Mouse (Mus musculus) CH12.LX (cell line): ENCODE data around the gene Il17f. TPM values are rescaled to one million over a fixed set of nuclear protein-coding genes. Genes with fewer than 3 reads are reported as not detected.
A peak's percentile ranks its signal among the peaks of the same experiment; 100 is the strongest.

Experiments used
- DNase-seq: peaks from one replicate; pipeline ENCODE4 v3.0.0-alpha.2; 2013; ENCODE audit errors: extremely low read depth
- H3K27ac ChIP-seq: 2 replicates; pipeline ENCODE4 v1.5.1; 2012; ENCODE audit warnings: low read depth, mild to moderate bottlenecking, control low read depth, moderate library complexity; ENCODE audit not compliant: insufficient read depth
- H3K27me3 ChIP-seq: replicated peaks from 2 replicates; pipeline ENCODE3; 2012; ENCODE audit warnings: inconsistent platforms
- H3K36me3 ChIP-seq, 2 experiments: replicated peaks in 1 of 2; 2 replicates each; pipeline versions ENCODE3 to v1.6.1; 2012; ENCODE audit warnings: inconsistent platforms in 1 of 2, low read length in 1 of 2, mild to moderate bottlenecking in 1 of 2, mixed read lengths in 1 of 2, moderate library complexity in 1 of 2; ENCODE audit not compliant: control insufficient read depth in 1 of 2, insufficient read depth in 1 of 2
- H3K4me1 ChIP-seq, 2 experiments: 2 replicates each; pipeline ENCODE4 v1.6.1; 2012; ENCODE audit warnings: inconsistent platforms in 1 of 2, moderate library complexity in 1 of 2; ENCODE audit not compliant: insufficient read depth in 2 of 2, control insufficient read depth in 1 of 2
- H3K4me2 ChIP-seq: 2 replicates; pipeline ENCODE4 v1.6.1; 2012; ENCODE audit warnings: low read depth, mild to moderate bottlenecking, control low read depth; ENCODE audit not compliant: poor library complexity, insufficient read depth, severe bottlenecking
- H3K4me3 ChIP-seq, 3 experiments: fragments of 150-350 bp in 1 of 3; sonication (generic) in 1 of 3; replicated peaks in 1 of 3; 2 replicates each; pipeline versions ENCODE3 to v1.5.1; 2011 to 2012; ENCODE audit warnings: low read depth in 2 of 3, low read length in 2 of 3, mild to moderate bottlenecking in 2 of 3, moderate library complexity in 2 of 3, control low read depth in 1 of 3, improper control_type of control experiment in 1 of 3, inconsistent platforms in 1 of 3, mixed read lengths in 1 of 3; ENCODE audit not compliant: poor library complexity in 1 of 3
- H3K79me2 ChIP-seq: replicated peaks from 2 replicates; pipeline ENCODE4 v1.6.1; 2012; ENCODE audit warnings: mild to moderate bottlenecking, moderate library complexity; ENCODE audit not compliant: control insufficient read depth, poor library complexity, insufficient read depth, severe bottlenecking; ENCODE audit errors: extremely low read depth
- H3K9ac ChIP-seq: 2 replicates; pipeline ENCODE4 v1.6.1; 2012; ENCODE audit warnings: low read depth, mild to moderate bottlenecking, control low read depth, moderate library complexity; ENCODE audit not compliant: insufficient read depth
- H3K9me3 ChIP-seq: replicated peaks from 2 replicates; pipeline ENCODE3; 2012; ENCODE audit warnings: low read length, inconsistent platforms, mixed read lengths
- BHLHE40 ChIP-seq: IDR thresholded peaks from 2 replicates; pipeline ENCODE4 v1.6.1; 2011; ENCODE audit warnings: mild to moderate bottlenecking, low read depth, low read length, improper control_type of control experiment
- CHD1 ChIP-seq: IDR thresholded peaks from 2 replicates; pipeline ENCODE4 v1.6.1; 2012; ENCODE audit warnings: low read depth, low read length, improper control_type of control experiment, inconsistent platforms
- CHD2 ChIP-seq: IDR thresholded peaks from 2 replicates; pipeline ENCODE4 v1.6.1; 2011; ENCODE audit warnings: low read length, improper control_type of control experiment
- CTCF ChIP-seq, 2 experiments: IDR thresholded peaks in 1 of 2; conservative IDR thresholded peaks in 1 of 2; 2 replicates each; pipeline ENCODE4 v1.5.1; 2011 to 2012; ENCODE audit warnings: low read depth in 2 of 2, low read length in 2 of 2, improper control_type of control experiment in 1 of 2, inconsistent platforms in 1 of 2, mild to moderate bottlenecking in 1 of 2, moderate library complexity in 1 of 2
- E2F4 ChIP-seq: IDR thresholded peaks from 2 replicates; pipeline ENCODE4 v1.6.1; 2011; ENCODE audit warnings: low read depth, low read length, improper control_type of control experiment; ENCODE audit not compliant: insufficient replicate concordance
- ELF1 ChIP-seq: IDR thresholded peaks from 2 replicates; pipeline ENCODE4 v1.6.1; 2014; ENCODE audit warnings: low read depth, mild to moderate bottlenecking, inconsistent platforms, low read length, improper control_type of control experiment
- EP300 ChIP-seq: IDR thresholded peaks from 2 replicates; pipeline ENCODE4 v1.6.1; 2011; ENCODE audit warnings: low read length, improper control_type of control experiment
- ETS1 ChIP-seq: conservative IDR thresholded peaks from 2 replicates; pipeline ENCODE4 v1.6.1; 2012; ENCODE audit warnings: low read depth, mild to moderate bottlenecking, inconsistent platforms, low read length, improper control_type of control experiment, moderate library complexity
- GABPA ChIP-seq: IDR thresholded peaks from 2 replicates; pipeline ENCODE4 v1.6.1; 2012; ENCODE audit warnings: low read depth, low read length, improper control_type of control experiment, inconsistent platforms; ENCODE audit not compliant: insufficient replicate concordance
- HCFC1 ChIP-seq: IDR thresholded peaks from 2 replicates; pipeline ENCODE4 v1.6.1; 2012; ENCODE audit warnings: low read depth, mild to moderate bottlenecking, inconsistent platforms, low read length, improper control_type of control experiment
- JUN ChIP-seq: IDR thresholded peaks from 2 replicates; pipeline ENCODE4 v1.6.1; 2011; ENCODE audit warnings: low read depth, mild to moderate bottlenecking, low read length, improper control_type of control experiment, moderate library complexity; ENCODE audit not compliant: insufficient read depth
- JUND ChIP-seq: conservative IDR thresholded peaks from 2 replicates; pipeline ENCODE4 v1.6.1; 2011; ENCODE audit warnings: low read depth, low read length, improper control_type of control experiment
- KAT2A ChIP-seq: IDR thresholded peaks from 2 replicates; pipeline ENCODE4 v1.6.1; 2012; ENCODE audit warnings: low read length, improper control_type of control experiment, inconsistent platforms; ENCODE audit not compliant: insufficient replicate concordance
- MAFK ChIP-seq: IDR thresholded peaks from 2 replicates; pipeline ENCODE4 v1.6.1; 2011; ENCODE audit warnings: low read length, improper control_type of control experiment; ENCODE audit not compliant: insufficient replicate concordance
- MAX ChIP-seq: IDR thresholded peaks from 2 replicates; pipeline ENCODE4 v1.6.1; 2011; ENCODE audit warnings: low read length, improper control_type of control experiment
- MEF2A ChIP-seq: IDR thresholded peaks from 2 replicates; pipeline ENCODE4 v1.6.1; 2014; ENCODE audit warnings: low read depth, mild to moderate bottlenecking, inconsistent platforms, low read length, improper control_type of control experiment, borderline replicate concordance
- MXI1 ChIP-seq: IDR thresholded peaks from 2 replicates; pipeline ENCODE4 v1.6.1; 2011; ENCODE audit warnings: mild to moderate bottlenecking, low read depth, low read length, improper control_type of control experiment
- NELFE ChIP-seq: IDR thresholded peaks from 2 replicates; pipeline ENCODE4 v1.6.1; 2011; ENCODE audit warnings: low read depth, low read length, improper control_type of control experiment
- NRF1 ChIP-seq: IDR thresholded peaks from 2 replicates; pipeline ENCODE4 v1.6.1; 2014; ENCODE audit warnings: low read depth, mild to moderate bottlenecking, inconsistent platforms, low read length, improper control_type of control experiment, moderate library complexity
- PAX5 ChIP-seq: IDR thresholded peaks from 2 replicates; pipeline ENCODE4 v1.6.1; 2012; ENCODE audit warnings: low read length, inconsistent platforms, mixed read lengths
- POLR2A ChIP-seq: IDR thresholded peaks from 2 replicates; pipeline ENCODE4 v1.6.1; 2011; ENCODE audit warnings: low read depth, mild to moderate bottlenecking, improper control_type of control experiment, low read length
- POLR2AphosphoS2 ChIP-seq: IDR thresholded peaks from 2 replicates; pipeline ENCODE4 v1.6.1; 2011; ENCODE audit warnings: low read depth, low read length, improper control_type of control experiment
- RCOR1 ChIP-seq: conservative IDR thresholded peaks from 2 replicates; pipeline ENCODE4 v1.6.1; 2012; ENCODE audit warnings: low read depth, mild to moderate bottlenecking, inconsistent platforms, low read length, improper control_type of control experiment
- SIN3A ChIP-seq: IDR thresholded peaks from 2 replicates; pipeline ENCODE4 v1.6.1; 2012; ENCODE audit warnings: low read length, improper control_type of control experiment, inconsistent platforms
- SMC3 ChIP-seq: IDR thresholded peaks from 2 replicates; pipeline ENCODE4 v1.6.1; 2011; ENCODE audit warnings: low read depth, low read length, improper control_type of control experiment
- TBP ChIP-seq: conservative IDR thresholded peaks from 2 replicates; pipeline ENCODE4 v1.6.1; 2011; ENCODE audit warnings: low read depth, low read length, improper control_type of control experiment
- TCF12 ChIP-seq: IDR thresholded peaks from 2 replicates; pipeline ENCODE4 v1.6.1; 2014; ENCODE audit warnings: low read depth, mild to moderate bottlenecking, inconsistent platforms, low read length, improper control_type of control experiment
- UBTF ChIP-seq: IDR thresholded peaks from 2 replicates; pipeline ENCODE4 v1.6.1; 2012; ENCODE audit warnings: low read depth, mild to moderate bottlenecking, inconsistent platforms, low read length, improper control_type of control experiment, moderate library complexity
- USF2 ChIP-seq: conservative IDR thresholded peaks from 2 replicates; pipeline ENCODE4 v1.6.1; 2011; ENCODE audit warnings: low read depth, low read length, improper control_type of control experiment
- ZC3H11A ChIP-seq: IDR thresholded peaks from 2 replicates; pipeline ENCODE4 v1.6.1; 2012; ENCODE audit warnings: low read depth, mild to moderate bottlenecking, inconsistent platforms, low read length, improper control_type of control experiment
- ZKSCAN1 ChIP-seq: IDR thresholded peaks from 2 replicates; pipeline ENCODE4 v1.6.1; 2012; ENCODE audit warnings: low read depth, inconsistent platforms, low read length, improper control_type of control experiment, borderline replicate concordance
- ZMIZ1 ChIP-seq: IDR thresholded peaks from 2 replicates; pipeline ENCODE4 v1.6.1; 2012; ENCODE audit warnings: low read depth, mild to moderate bottlenecking, inconsistent platforms, low read length, improper control_type of control experiment
- ZNF384 ChIP-seq: IDR thresholded peaks from 2 replicates; pipeline ENCODE4 v1.6.1; 2012; ENCODE audit warnings: low read depth, low read length, improper control_type of control experiment, inconsistent platforms
- dilution Hi-C: fragments of 300-500 bp; cut with MboI; formaldehyde crosslinking; loops from 2 replicates; pipeline ENCODE4 v1.14.3; 2020; ENCODE audit warnings: low sequenced_read_pairs; ENCODE audit not compliant: extremely low pct_unique_long_range_greater_than_20kb, extremely low pct_ligation_motif_present
- in situ Hi-C: fragments of 300-500 bp; cut with MboI; formaldehyde crosslinking; loops from 3 replicates; pipeline ENCODE4 v1.14.3; 2019; ENCODE audit warnings: low sequenced_read_pairs, low pct_ligation_motif_present, low pct_unique_long_range_greater_than_20kb, mixed read lengths
- polyA plus RNA-seq: library from polyadenylated mRNA; unstranded; fragments of >175 nt; gene quantifications from 2 replicates; pipeline ENCODE4 v1.2.1, GENCODE M21; 2012; ENCODE audit warnings: low read depth; ENCODE audit not compliant: insufficient read length
- total RNA-seq, 2 experiments: library from RNA; depleted of rRNA; stranded (reverse); fragments of 300-350 nt in 1 of 2; fragments of >200 nt in 1 of 2; gene quantifications; 2 replicates each; pipeline ENCODE4 v1.2.3; 2012 to 2014

Il17f gene
- total and polyA plus RNA-seq, 3 experiments: 0.25 to 0.74 (median 0.63) TPM

GRCm38 (mm10) chr1:20754439-20754838, 36.0 kb downstream of the Il17f start:
- in situ Hi-C loops (no loop called here), dilution Hi-C loops (no loop called here)
- Histone ChIP-seq H3K36me3 (no peaks in the 10 kb centered on the region), H3K4me1 (peaks cover under 1 to 15% of the 10 kb centered on the region in 2 experiments; a peak in 2 of 4 replicates), H3K4me2 (no peak overlapping the region), H3K4me3 (no peak overlapping the region), H3K27ac (no peak overlapping the region), H3K9ac (no peak overlapping the region), H3K79me2 (no peaks in the 10 kb centered on the region), H3K27me3 (no peaks in the 10 kb centered on the region), H3K9me3 (peaks cover 1% of the 10 kb centered on the region)
- TF ChIP-seq EP300 (no peak), ETS1 (no peak), MAFK (no peak), UBTF (no peak), MEF2A (no peak), RCOR1 (no peak), POLR2A (no peak), ELF1 (no peak), MXI1 (no peak), GABPA (no peak), CHD1 (no peak), POLR2AphosphoS2 (no peak), SIN3A (no peak), MAX (no peak), SMC3 (no peak), ZNF384 (no peak), HCFC1 (no peak), ZMIZ1 (no peak), CTCF (conservative IDR thresholded peaks at IDR 0.05 in 1 of 2, IDR thresholded peaks at IDR 0.05 in 1 of 2; ENCODE audit: low read depth in 2 of 2, low read length in 2 of 2) (no peak), E2F4 (no peak)
- DNase-seq: no peak

- peak; percentile 59 for DNase-seq
- in situ Hi-C loops (no loop called here), dilution Hi-C loops (no loop called here)
- Histone ChIP-seq H3K27me3 (no peaks in the 10 kb centered on the region), H3K4me3 (no peak overlapping the region), H3K36me3 (no peaks in the 10 kb centered on the region), H3K9me3 (no peaks in the 10 kb centered on the region), H3K4me1 (peaks cover 3 to 13% of the 10 kb centered on the region in 2 experiments; a peak in 2 of 4 replicates), H3K27ac (no peak overlapping the region), H3K4me2 (no peak overlapping the region), H3K79me2 (no peaks in the 10 kb centered on the region), H3K9ac (no peak overlapping the region)
- TF ChIP-seq GABPA: no peak
- no peak for TF ChIP-seq ELF1
- TF ChIP-seq TCF12: no peak
- TF ChIP-seq NELFE: no peak
- peak; percentile 67 for TF ChIP-seq EP300
- peak; percentile 38; the same call in 1 of the 2 replicates for TF ChIP-seq BHLHE40
- TF ChIP-seq TBP: no peak
- no peak for TF ChIP-seq SIN3A
- no peak for TF ChIP-seq MAFK
- TF ChIP-seq MXI1: no peak
- TF ChIP-seq ZNF384: no peak
- TF ChIP-seq JUND: peak; percentile 66
- TF ChIP-seq JUN: peak; percentile 53; the same call in 1 of the 2 replicates
- no peak for TF ChIP-seq RCOR1
- no peak for TF ChIP-seq POLR2A
- TF ChIP-seq CHD1: no peak
- TF ChIP-seq USF2: no peak
- TF ChIP-seq HCFC1: no peak
- TF ChIP-seq CTCF (conservative IDR thresholded peaks at IDR 0.05 in 1 of 2, IDR thresholded peaks at IDR 0.05 in 1 of 2; ENCODE audit: low read depth in 2 of 2, low read length in 2 of 2): no peak
- TF ChIP-seq ZC3H11A: no peak
- TF ChIP-seq KAT2A: no peak
- no peak for TF ChIP-seq CHD2
- no peak for TF ChIP-seq PAX5
- TF ChIP-seq NRF1: no peak
- TF ChIP-seq ZKSCAN1: no peak
These were observed 49.9 kb downstream of the Il17f start for GRCm38 (mm10) chr1:20740496-20740998.
